Mouse (Mus musculus): ENCODE results near the gene Tenm1.

- TF ChIP-seq CTCF (IDR thresholded peaks at IDR 0.05; ENCODE audit: low read depth) (no peak), EP300 (IDR thresholded peaks at IDR 0.05; ENCODE audit: low read depth) (no peak)
These were observed 870.2 kb downstream of the Tenm1 start for GRCm38 (mm10) chrX:42558683-42559082.
